Mouse (Mus musculus): ENCODE measurements around the gene Slc27a4. TPM values are rescaled to one million over a fixed set of nuclear protein-coding genes. Genes with fewer than 3 reads are reported as not detected.

Gene Slc27a4
- polyA plus RNA-seq, 1 experiment, result 30.6 TPM

DNA sequence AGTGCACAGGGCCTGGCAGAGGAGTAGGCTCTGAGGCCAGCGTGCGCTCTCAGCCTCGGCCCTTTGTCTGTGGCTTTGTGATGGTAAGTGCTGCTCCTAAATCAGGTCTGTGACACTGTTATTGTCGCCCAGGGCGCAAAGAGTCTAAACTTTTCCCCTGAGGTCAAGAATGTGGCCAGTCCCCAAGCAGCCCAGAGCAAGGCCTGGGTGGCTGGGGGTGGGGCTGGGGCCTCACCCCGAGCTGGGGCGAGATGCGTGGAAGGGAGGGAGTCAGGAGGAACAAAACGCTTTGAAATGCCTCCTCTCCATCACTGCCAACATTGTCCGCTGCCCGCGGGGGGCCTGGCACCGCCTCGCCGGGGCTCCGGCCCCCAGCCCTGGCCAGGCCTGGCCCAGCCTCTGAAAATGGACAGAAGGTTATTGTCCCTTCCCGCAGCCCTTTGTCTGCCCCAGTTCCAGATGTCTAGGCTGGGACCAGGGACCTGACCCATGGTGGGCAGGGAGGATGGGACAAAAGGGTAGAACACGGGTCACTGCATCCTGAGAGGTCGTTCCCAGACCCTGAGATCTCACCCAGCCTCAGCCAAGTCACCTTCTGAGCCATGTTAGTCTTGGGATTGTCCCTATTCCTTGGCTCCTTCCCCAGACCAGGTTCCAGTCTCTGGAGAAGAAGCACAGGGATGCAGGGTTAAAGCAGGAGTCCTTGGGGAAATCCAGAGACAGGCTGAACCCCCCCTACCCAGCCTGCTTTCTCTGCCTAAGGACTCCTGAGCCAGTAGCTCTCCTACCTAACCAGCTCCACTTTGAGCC is 54.2 kb downstream of the Slc27a4 start:
- 44% methylated on average over 19 of the region's 19 CpGs for WGBS

DNA sequence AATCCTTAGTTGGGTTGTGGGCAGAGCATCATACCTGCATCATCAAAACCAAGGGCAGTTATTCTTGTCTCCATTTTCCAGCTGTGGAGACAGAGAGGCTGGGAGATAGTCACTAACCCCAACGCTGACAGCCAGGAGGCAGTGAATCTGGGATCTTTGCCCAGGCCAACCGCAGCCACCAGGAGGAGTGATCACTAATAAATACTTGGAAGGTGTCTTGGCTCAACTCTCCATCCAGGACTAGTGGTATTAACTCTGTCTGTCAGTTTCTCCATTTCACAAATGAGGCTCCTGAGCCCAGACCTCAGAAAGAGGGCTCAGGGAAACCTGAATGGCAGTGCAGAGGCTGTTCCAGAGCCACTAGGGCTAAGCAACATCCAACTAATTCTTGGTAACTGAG is 54.9 kb downstream of the Slc27a4 start:
- TF ChIP-seq POLR2A (IDR thresholded peaks at IDR 0.05; ENCODE audit: borderline replicate concordance, control insufficient read depth, low read depth, low read length), result no peak
- TF ChIP-seq CTCF (IDR thresholded peaks at IDR 0.05; ENCODE audit: control insufficient read depth, insufficient read depth, low read length), result no peak
- no peak overlapping the region for H3K27ac ChIP-seq (ENCODE audit: control insufficient read depth, insufficient read depth, low read depth, low read length, poor library complexity)
- WGBS, result 32% methylated on average over 2 of the region's 2 CpGs
- no peaks in the 10 kb centered on the region for H3K4me1 ChIP-seq (ENCODE audit: control insufficient read depth, insufficient read depth, low read length)
- H3K4me3 ChIP-seq (replicated peaks; ENCODE audit: control insufficient read depth, low read depth, low read length), result no peak overlapping the region

More for the DNA sequence above, 54.2 kb downstream of the Slc27a4 start:
- Histone ChIP-seq H3K27ac (ENCODE audit: control insufficient read depth, insufficient read depth, low read depth, low read length, poor library complexity) (no peak overlapping the region), H3K4me3 (replicated peaks; ENCODE audit: control insufficient read depth, low read depth, low read length) (no peak overlapping the region), H3K4me1 (ENCODE audit: control insufficient read depth, insufficient read depth, low read length) (no peaks in the 10 kb centered on the region; the same call in 1 of the 2 replicates)
- TF ChIP-seq POLR2A (IDR thresholded peaks at IDR 0.05; ENCODE audit: borderline replicate concordance, control insufficient read depth, low read depth, low read length), result no peak
- TF ChIP-seq CTCF (IDR thresholded peaks at IDR 0.05; ENCODE audit: control insufficient read depth, insufficient read depth, low read length), result no peak

DNA sequence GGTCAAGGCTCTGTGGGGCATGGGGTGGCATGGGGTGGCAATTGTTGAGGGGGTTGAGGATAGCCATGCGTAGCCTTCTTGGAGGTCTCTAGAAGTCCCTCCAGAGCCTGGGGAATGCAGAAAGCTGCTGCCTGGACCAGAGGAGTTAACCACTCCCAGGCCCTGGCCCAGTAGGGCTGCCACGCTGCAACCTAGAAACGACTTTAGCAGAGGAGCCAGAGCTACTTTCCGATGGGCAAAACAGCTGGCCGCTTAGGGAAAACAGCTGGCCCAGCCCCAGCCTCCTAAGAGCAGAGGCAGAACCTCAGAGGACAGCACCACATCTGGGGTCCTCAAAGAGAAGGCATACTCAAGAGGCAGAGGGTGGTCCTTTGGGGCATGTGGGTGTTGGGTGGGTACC is 55.5 kb downstream of the Slc27a4 start:
- no peak overlapping the region for H3K4me3 ChIP-seq (replicated peaks; ENCODE audit: control insufficient read depth, low read depth, low read length)
- TF ChIP-seq POLR2A (IDR thresholded peaks at IDR 0.05; ENCODE audit: borderline replicate concordance, control insufficient read depth, low read depth, low read length), result no peak
- no peak for TF ChIP-seq CTCF (IDR thresholded peaks at IDR 0.05; ENCODE audit: control insufficient read depth, insufficient read depth, low read length)
- no peaks in the 10 kb centered on the region for H3K4me1 ChIP-seq (ENCODE audit: control insufficient read depth, insufficient read depth, low read length)
- H3K27ac ChIP-seq (ENCODE audit: control insufficient read depth, insufficient read depth, low read depth, low read length, poor library complexity), result no peak overlapping the region
- 77% methylated on average over 5 of the region's 5 CpGs for WGBS

DNA sequence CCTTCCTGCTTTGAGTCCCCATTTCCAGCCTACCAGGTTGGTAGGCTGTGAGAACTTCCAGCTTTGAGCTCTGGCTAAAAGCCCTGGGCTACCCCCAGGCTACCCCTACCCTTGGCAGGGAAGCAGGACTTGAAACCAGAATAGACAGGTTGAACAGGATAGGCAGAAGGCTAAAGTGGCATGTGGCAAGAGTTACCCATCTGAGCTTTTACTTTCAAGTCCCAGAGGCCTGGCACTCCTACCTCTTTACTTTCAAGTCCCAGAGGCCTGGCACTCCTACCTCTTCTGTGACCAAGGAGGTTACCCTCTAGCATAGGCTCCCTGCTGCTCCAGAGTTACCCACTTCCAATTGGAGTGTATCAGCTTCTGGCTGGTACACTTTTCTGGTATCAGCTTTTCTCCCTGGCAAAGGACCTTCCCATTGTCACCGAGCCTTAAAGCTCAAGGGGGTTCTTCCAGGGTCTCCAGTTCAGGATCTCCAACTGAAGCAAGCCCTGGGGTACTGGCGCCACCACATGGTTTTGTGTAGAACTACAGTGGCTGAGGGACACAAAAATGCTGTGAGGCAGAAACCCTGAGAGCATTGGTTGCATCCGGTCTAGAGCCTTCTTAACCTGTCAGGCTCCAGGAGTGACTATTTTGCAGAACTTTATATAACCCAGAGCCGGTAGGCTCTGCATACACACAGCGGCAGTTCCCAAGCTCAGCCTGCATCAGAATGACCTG is 56.5 kb downstream of the Slc27a4 start:
- Histone ChIP-seq H3K4me1 (ENCODE audit: control insufficient read depth, insufficient read depth, low read length) (no peaks in the 10 kb centered on the region), H3K4me3 (replicated peaks; ENCODE audit: control insufficient read depth, low read depth, low read length) (no peak overlapping the region), H3K27ac (ENCODE audit: control insufficient read depth, insufficient read depth, low read depth, low read length, poor library complexity) (no peak overlapping the region)
- WGBS, result 3% methylated on average over 5 of the region's 5 CpGs
- TF ChIP-seq POLR2A (IDR thresholded peaks at IDR 0.05; ENCODE audit: borderline replicate concordance, control insufficient read depth, low read depth, low read length) (no peak), CTCF (IDR thresholded peaks at IDR 0.05; ENCODE audit: control insufficient read depth, insufficient read depth, low read length) (peak; percentile 53; the same call in 1 of the 2 replicates)

DNA sequence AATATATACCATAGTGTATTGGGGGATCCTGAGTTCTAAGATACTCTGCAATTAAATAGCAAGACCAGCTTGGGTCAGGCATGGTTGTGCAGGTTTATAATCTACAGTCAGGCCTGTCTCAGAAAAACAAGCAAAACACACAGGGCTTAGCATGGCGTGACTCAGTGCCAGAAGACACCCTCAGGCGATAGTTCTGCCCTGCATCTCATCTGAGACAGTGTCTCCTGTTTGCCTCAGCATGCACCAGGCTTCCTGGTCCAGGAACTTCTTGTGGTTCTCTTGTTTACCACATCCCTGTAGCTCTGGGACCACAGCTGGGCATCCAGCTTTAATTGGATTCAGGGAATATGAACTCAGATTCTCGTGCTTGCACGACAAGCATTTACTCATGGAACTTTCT is 62.7 kb downstream of the Slc27a4 start:
- H3K27ac ChIP-seq (ENCODE audit: control insufficient read depth, insufficient read depth, low read depth, low read length, poor library complexity), result no peak overlapping the region
- H3K4me1 ChIP-seq (ENCODE audit: control insufficient read depth, insufficient read depth, low read length), result no peaks in the 10 kb centered on the region
- WGBS, result 70% methylated on average over 4 of the region's 4 CpGs
- no peak overlapping the region for H3K4me3 ChIP-seq (replicated peaks; ENCODE audit: control insufficient read depth, low read depth, low read length)
- no peak for TF ChIP-seq CTCF (IDR thresholded peaks at IDR 0.05; ENCODE audit: control insufficient read depth, insufficient read depth, low read length)
- TF ChIP-seq POLR2A (IDR thresholded peaks at IDR 0.05; ENCODE audit: borderline replicate concordance, control insufficient read depth, low read depth, low read length), result no peak

Other genes with a start within 250 kb of the Slc27a4 start
- 17.6 and 23.4 TPM in 2 replicates for gene Rapgef1, start 182.9 kb upstream of the Slc27a4 start, polyA plus RNA-seq (2011; ENCODE audit: insufficient read depth, insufficient read length, low replicate concordance, missing spikeins)
- not detected in 2 replicates for gene Gm13420, start 50.9 kb upstream of the Slc27a4 start, polyA plus RNA-seq (2011; ENCODE audit: insufficient read depth, insufficient read length, low replicate concordance, missing spikeins)
- not detected in 2 replicates for gene Gm13547, start 43.3 kb upstream of the Slc27a4 start, polyA plus RNA-seq (2011; ENCODE audit: insufficient read depth, insufficient read length, low replicate concordance, missing spikeins)
- gene Coq4, start 15.1 kb upstream of the Slc27a4 start, polyA plus RNA-seq (2011; ENCODE audit: insufficient read depth, insufficient read length, low replicate concordance, missing spikeins), result 6.9 and 11.9 TPM in 2 replicates
- gene Trub2, start 14.1 kb upstream of the Slc27a4 start, polyA plus RNA-seq (2011; ENCODE audit: insufficient read depth, insufficient read length, low replicate concordance, missing spikeins), result 17.8 and 20.9 TPM in 2 replicates
- gene Urm1, start 17.4 kb downstream of the Slc27a4 start, polyA plus RNA-seq (2011; ENCODE audit: insufficient read depth, insufficient read length, low replicate concordance, missing spikeins), result 14.8 and 22.3 TPM in 2 replicates
- 8.8 and 12.9 TPM in 2 replicates for gene Cercam, start 66.5 kb downstream of the Slc27a4 start, polyA plus RNA-seq (2011; ENCODE audit: insufficient read depth, insufficient read length, low replicate concordance, missing spikeins)
- 55.1 and 78.8 TPM in 2 replicates for gene Odf2, start 86.6 kb downstream of the Slc27a4 start, polyA plus RNA-seq (2011; ENCODE audit: insufficient read depth, insufficient read length, low replicate concordance, missing spikeins)
- gene Gle1, start 132.8 kb downstream of the Slc27a4 start, polyA plus RNA-seq (2011; ENCODE audit: insufficient read depth, insufficient read length, low replicate concordance, missing spikeins), result 14.8 and 16.6 TPM in 2 replicates
- 13.8 and 23.4 TPM in 2 replicates for gene Sptan1, start 162.9 kb downstream of the Slc27a4 start, polyA plus RNA-seq (2011; ENCODE audit: insufficient read depth, insufficient read length, low replicate concordance, missing spikeins)
- gene Wdr34, start 246.2 kb downstream of the Slc27a4 start, polyA plus RNA-seq (2011; ENCODE audit: insufficient read depth, insufficient read length, low replicate concordance, missing spikeins), result 3.6 and 5.7 TPM in 2 replicates